In the genomic region with DNA sequence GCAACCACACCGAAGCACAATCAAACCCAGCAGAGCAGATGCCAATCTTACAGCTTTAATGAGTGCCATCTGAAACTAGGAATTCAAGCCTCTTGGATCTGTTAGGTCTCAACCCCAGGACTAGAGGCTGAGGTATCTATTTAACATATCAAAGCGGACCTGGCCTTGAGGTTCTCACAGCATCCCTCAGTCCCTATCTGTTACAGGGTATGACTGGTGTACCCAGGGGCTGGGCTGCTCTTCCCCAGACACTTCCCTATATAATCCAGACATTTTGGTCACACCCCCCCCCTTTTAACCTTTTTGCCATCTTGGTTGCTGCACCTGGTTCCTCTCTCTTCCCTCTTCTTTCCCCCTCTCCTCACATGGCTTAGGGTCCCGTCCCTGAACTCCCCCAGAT, we compare ENCODE assay signal across 13 mouse cellular contexts. TPM values are rescaled to one million over a fixed set of nuclear protein-coding genes. Genes with fewer than 3 reads are reported as not detected.
"Had no signal": no experiment of that assay in that cellular context is flagged by ENCODE, and none has a peak within 500 bp of the region (broad histone marks: within the 10 kb centered on the region; RNA-seq: fewer than 3 reads in every experiment).

No protein-coding gene starts in this region.

- H3K4me1 ChIP-seq: liver, embryonic 15.5 days; stomach, embryonic 15.5 days had no signal

- H3K36me3 ChIP-seq: limb, embryonic 10.5 days; liver, embryonic 15.5 days; stomach, embryonic 15.5 days had no signal

- H3K27me3 ChIP-seq: liver, embryonic 15.5 days; stomach, embryonic 15.5 days had no signal

- ATAC-seq: intestine, postnatal 0 days; lung, postnatal 0 days had no signal

- H3K9me3 ChIP-seq: limb, embryonic 10.5 days; liver, embryonic 15.5 days; stomach, embryonic 15.5 days had no signal

- H3K4me3 ChIP-seq: left cerebral cortex, adult 2 months; limb, embryonic 10.5 days; liver, embryonic 15.5 days; stomach, embryonic 15.5 days had no signal

- H3K4me2 ChIP-seq: liver, embryonic 11.5 days; liver, embryonic 15.5 days; stomach, embryonic 15.5 days had no signal

- H3K9ac ChIP-seq: liver, embryonic 15.5 days; stomach, embryonic 15.5 days had no signal

- H3K27ac ChIP-seq: left cerebral cortex, adult 2 months; limb, embryonic 10.5 days; liver, embryonic 15.5 days; stomach, embryonic 15.5 days had no signal

RNA-seq across cellular contexts. Expression of a gene that starts 7.3 kb away (rescaled TPM):
- polyA plus RNA-seq: intestine, postnatal 0 days; kidney, embryonic 16.5 days; limb, embryonic 10.5 days; liver, embryonic 15.5 days; lung, adult 2 months; lung, postnatal 0 days; neural tube, embryonic 11.5 days; spleen, adult 2 months; stomach, embryonic 15.5 days; testis, adult 2 months had no signal

RNA-seq across cellular contexts. Expression of a gene that starts 31.9 kb away (rescaled TPM):
- polyA plus RNA-seq: intestine, postnatal 0 days; kidney, embryonic 16.5 days; limb, embryonic 10.5 days; liver, embryonic 11.5 days; liver, embryonic 15.5 days; lung, postnatal 0 days; neural tube, embryonic 11.5 days; spleen, adult 2 months; stomach, embryonic 15.5 days; testis, adult 2 months had no signal

RNA-seq across cellular contexts. Expression of a gene that starts 49.4 kb away (rescaled TPM):
- polyA plus RNA-seq: intestine, postnatal 0 days; kidney, embryonic 16.5 days; limb, embryonic 10.5 days; limb, embryonic 14.5 days; liver, embryonic 11.5 days; liver, embryonic 15.5 days; lung, postnatal 0 days; neural tube, embryonic 11.5 days; spleen, adult 2 months; testis, adult 2 months had no signal

RNA-seq across cellular contexts. Expression of a gene that starts 59.9 kb away (rescaled TPM):
- polyA plus RNA-seq: intestine, postnatal 0 days; kidney, embryonic 16.5 days; limb, embryonic 14.5 days; liver, embryonic 11.5 days; liver, embryonic 15.5 days; lung, adult 2 months; lung, postnatal 0 days; neural tube, embryonic 11.5 days; spleen, adult 2 months; stomach, embryonic 15.5 days had no signal
